Mouse (Mus musculus): ENCODE data around the gene Necab3. TPM values are rescaled to one million over a fixed set of nuclear protein-coding genes. Genes with fewer than 3 reads are reported as not detected.

Gene Necab3
- polyA plus RNA-seq, 1 experiment from 2014 or later: 18.2 TPM

DNA sequence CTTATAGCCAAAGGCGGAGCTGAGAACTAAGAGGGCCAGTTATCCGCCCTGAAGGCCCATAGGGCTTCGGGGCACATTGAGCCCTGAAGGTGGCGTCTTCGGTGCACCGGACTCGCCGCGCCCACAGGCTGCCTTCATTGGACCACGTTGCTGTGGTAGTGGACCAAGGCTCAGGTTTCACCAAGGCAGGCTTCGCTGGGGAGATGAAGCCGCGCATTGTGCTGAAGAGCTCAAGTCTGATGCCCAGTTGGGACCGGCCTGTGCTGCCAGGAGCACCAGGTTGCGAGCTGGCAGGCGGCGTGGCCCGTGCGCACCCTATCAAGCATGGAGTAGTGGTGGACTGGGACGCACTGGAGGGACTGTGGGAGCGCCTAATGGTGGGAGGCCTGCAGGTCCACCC is 6.8 kb downstream of the Necab3 start:
- peaks cover 13% of the 10 kb centered on the region for H3K27me3 ChIP-seq (replicated peaks)
- H3K9me3 ChIP-seq: no peaks in the 10 kb centered on the region
- no peak overlapping the region for H3K9ac ChIP-seq
- no peak overlapping the region for H3K27ac ChIP-seq
- H3K4me2 ChIP-seq (replicated peaks): peak overlapping the region; percentile 37
- no peak overlapping the region for H3K4me3 ChIP-seq
- ATAC-seq (ENCODE audit: low FRiP score, low read depth): peak; percentile 9
- WGBS: 39% methylated on average over 21 of the region's 21 CpGs
- peaks cover 24% of the 10 kb centered on the region for H3K4me1 ChIP-seq
- H3K36me3 ChIP-seq: no peaks in the 10 kb centered on the region

DNA sequence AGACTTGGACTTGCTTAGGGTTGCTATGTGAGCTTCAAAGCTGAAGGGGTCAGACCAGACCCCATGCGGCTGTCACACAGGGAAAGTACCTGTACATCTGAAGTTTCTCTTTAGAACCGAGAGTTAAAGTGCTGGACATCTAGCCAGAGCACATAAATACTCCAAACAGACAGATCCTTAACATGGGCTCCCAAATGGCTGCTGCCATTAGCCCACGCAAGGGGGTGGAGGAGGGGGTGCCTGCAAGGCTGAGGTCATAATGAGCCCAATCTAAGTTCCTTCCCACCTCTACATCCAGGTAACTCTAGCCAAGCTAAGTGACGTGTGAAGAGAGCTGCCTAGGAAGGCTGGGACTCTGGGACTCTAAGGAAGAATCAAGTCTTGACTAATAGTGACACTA is 7.2 kb downstream of the Necab3 start, which contains the start of gene Actl10:
Gene Actl10, plus strand, starts transcription at position 301 of the 400 bp plus-strand sequence.
- Histone ChIP-seq H3K4me2 (replicated peaks) (peak within 1 kb of the TSS; percentile 37), H3K9ac (no peak within 1 kb of the TSS), H3K36me3 (no peaks in the 10 kb centered on the region), H3K27me3 (replicated peaks) (peaks cover 13% of the 10 kb centered on the region), H3K27ac (no peak within 1 kb of the TSS), H3K9me3 (no peaks in the 10 kb centered on the region), H3K4me3 (no peak within 1 kb of the TSS), H3K4me1 (peaks cover 22% of the 10 kb centered on the region)
- ATAC-seq (ENCODE audit: low FRiP score, low read depth): no peak
- 75% methylated on average over 4 of the region's 4 CpGs for WGBS

DNA sequence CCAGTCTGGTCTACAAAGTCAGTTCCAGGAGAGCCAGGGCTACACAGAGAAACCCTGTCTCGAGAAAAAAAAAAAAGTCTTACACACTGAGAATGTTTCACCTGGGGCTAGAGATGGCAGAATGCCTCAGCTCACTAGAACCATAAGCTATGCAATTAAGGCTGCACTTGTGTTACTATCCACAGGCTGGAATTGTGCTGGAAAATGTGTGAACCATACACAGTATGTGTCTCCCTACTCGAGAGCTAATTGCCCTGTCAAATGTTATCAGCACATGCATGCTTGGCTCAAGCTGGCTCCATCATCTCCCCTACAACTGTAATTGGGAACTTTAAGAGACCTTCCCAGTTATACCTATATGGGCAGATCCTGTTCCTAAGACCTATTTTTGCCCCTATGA is 7.8 kb downstream of the Necab3 start:
- 91% methylated on average over 2 of the region's 2 CpGs for WGBS
- Histone ChIP-seq H3K9me3 (no peaks in the 10 kb centered on the region), H3K4me3 (no peak overlapping the region), H3K4me1 (peaks cover 22% of the 10 kb centered on the region), H3K27me3 (replicated peaks) (peaks cover 13% of the 10 kb centered on the region), H3K27ac (no peak overlapping the region), H3K36me3 (no peaks in the 10 kb centered on the region), H3K9ac (no peak overlapping the region), H3K4me2 (replicated peaks) (no peak overlapping the region)
- no peak for ATAC-seq (ENCODE audit: low FRiP score, low read depth)

DNA sequence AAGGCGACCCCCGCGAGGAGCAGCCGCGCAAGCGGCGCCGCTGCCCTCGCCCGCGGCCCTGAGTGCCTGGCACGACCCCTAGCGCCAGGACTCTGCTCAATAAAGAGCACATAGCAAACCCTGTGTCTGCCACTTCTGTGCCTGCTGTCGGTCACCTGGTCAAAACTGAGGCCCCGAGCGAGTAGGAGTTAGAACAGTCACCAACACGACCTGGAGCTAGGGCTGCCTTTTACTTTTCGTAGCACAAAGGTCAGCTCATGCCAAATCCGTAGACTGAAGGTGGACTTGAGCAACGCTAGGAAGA is 8.9 kb downstream of the Necab3 start:
- Histone ChIP-seq H3K4me1 (peaks cover 22% of the 10 kb centered on the region), H3K36me3 (0 out of 2 replicates have a peak, but pooled peaks cover 1% of the 10 kb centered on the region), H3K4me2 (replicated peaks) (peak overlapping the region; percentile 85), H3K9me3 (no peaks in the 10 kb centered on the region), H3K9ac (no peak overlapping the region), H3K4me3 (peak overlapping the region; percentile 34), H3K27me3 (replicated peaks) (peaks cover 13% of the 10 kb centered on the region), H3K27ac (no peak overlapping the region)
- ATAC-seq (ENCODE audit: low FRiP score, low read depth): no peak
- 17% methylated on average over 20 of the region's 20 CpGs for WGBS

DNA sequence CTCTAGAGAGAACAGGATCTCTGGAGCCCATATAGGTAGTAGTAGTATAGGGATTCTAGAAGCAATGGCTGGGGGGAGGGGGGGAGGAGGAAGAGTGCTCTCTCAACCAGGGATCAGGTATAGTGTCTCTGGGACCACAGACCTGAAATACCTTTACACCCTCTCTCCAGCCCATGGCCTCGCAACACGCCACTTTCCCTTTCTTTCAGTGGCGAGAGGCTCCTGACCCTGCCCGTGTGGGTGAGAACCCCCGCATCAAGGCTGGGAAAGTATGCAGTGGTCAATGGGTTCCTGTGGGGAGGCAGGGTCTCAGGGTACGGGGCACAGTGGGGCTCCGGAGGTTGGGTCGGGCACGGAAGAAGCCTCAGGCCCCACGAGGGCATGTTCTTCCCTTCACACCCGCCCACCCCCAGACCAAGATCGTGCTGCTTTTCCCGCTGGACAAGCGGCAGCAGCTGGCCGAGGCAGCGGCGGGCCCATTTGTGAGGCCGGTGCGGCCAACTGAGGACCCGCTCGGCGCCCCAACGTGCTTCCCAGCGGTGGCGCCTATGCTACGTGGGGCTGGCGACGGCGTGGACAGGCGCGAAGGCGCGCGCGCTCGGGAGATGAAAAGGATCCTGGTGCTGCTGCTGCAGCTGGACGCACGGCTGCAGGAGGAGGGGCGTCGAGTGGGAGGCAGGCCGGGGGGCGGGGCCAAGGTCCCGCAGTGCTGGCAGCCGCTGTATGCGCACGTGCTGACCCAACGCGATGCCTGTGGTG is 9.4 kb downstream of the Necab3 start:
- WGBS: 2% methylated on average over 48 of the region's 48 CpGs
- peak; percentile 67 for ATAC-seq (ENCODE audit: low FRiP score, low read depth)
- H3K4me1 ChIP-seq: peaks cover 22% of the 10 kb centered on the region
- peaks cover 13% of the 10 kb centered on the region for H3K27me3 ChIP-seq (replicated peaks)
- H3K9ac ChIP-seq: peak overlapping the region; percentile 65
- H3K4me3 ChIP-seq: peak overlapping the region; percentile 34
- no peaks in the 10 kb centered on the region for H3K9me3 ChIP-seq
- peak overlapping the region; percentile 85 for H3K4me2 ChIP-seq (replicated peaks)
- H3K27ac ChIP-seq: no peak overlapping the region
- 0 out of 2 replicates have a peak, but pooled peaks cover 3% of the 10 kb centered on the region for H3K36me3 ChIP-seq

DNA sequence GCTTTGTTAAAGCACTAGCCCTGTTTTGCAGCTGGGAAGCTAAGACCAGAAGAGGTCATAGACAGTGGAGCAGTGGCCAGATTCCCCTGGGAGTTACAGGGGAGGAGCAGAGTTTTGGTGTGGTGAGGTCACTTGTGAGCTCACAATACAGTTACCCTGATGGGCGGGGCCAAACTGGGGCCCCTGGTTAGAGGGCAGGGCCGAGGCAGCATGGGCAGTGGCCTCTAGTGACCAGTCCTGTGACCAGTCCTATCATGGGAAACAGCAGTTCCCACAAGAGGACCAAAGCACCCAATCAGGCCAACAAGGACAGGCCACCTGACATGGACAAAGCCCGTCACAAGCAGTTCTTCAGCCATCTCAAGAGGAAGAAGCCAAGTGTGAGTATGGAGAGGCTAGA is 10.0 kb downstream of the Necab3 start:
- Histone ChIP-seq H3K4me1 (peaks cover 22% of the 10 kb centered on the region), H3K9ac (no peak overlapping the region), H3K27me3 (replicated peaks) (peaks cover 13% of the 10 kb centered on the region), H3K27ac (no peak overlapping the region), H3K36me3 (0 out of 2 replicates have a peak, but pooled peaks cover 3% of the 10 kb centered on the region), H3K9me3 (no peaks in the 10 kb centered on the region), H3K4me3 (no peak overlapping the region), H3K4me2 (replicated peaks) (peak overlapping the region; percentile 85; the same call in 1 of the 2 replicates)
- peak; percentile 12; the same call in 1 of the 2 replicates for ATAC-seq (ENCODE audit: low FRiP score, low read depth)
- 31% methylated on average over 3 of the region's 3 CpGs for WGBS

DNA sequence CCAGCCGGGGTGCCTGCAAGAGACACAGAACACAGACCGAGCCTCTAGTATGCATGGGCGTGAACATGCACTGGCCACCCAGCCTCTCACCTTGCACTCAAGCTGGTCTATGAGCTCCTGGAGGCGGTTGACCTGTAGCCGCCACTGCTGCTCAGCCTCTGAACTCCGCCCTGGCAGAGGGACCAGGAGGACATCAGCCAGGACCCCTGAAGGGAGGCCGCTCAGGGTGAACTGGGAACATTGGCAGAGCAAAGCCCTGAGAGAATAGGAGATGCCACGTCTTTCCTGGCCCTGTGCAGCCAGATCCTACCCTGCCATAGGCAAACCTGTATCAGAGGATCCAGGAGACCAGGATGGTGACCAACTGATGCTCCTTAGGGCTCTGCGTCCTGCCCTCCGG is 12.0 kb downstream of the Necab3 start, which contains the start of gene 1700003F12Rik:
Gene 1700003F12Rik, plus strand, starts transcription at position 375 of the 400 bp plus-strand sequence.
- H3K9me3 ChIP-seq: no peaks in the 10 kb centered on the region
- no peak for ATAC-seq (ENCODE audit: low FRiP score, low read depth)
- H3K27me3 ChIP-seq (replicated peaks): peaks cover 7% of the 10 kb centered on the region; the same call in 1 of the 2 replicates
- H3K27ac ChIP-seq: no peak within 1 kb of the TSS
- 91% methylated on average over 10 of the region's 10 CpGs for WGBS
- H3K4me3 ChIP-seq: no peak within 1 kb of the TSS
- H3K4me1 ChIP-seq: peaks cover 10% of the 10 kb centered on the region
- H3K36me3 ChIP-seq: 0 out of 2 replicates have a peak, but pooled peaks cover 3% of the 10 kb centered on the region
- no peak within 1 kb of the TSS for H3K9ac ChIP-seq
- H3K4me2 ChIP-seq (replicated peaks): no peak within 1 kb of the TSS

DNA sequence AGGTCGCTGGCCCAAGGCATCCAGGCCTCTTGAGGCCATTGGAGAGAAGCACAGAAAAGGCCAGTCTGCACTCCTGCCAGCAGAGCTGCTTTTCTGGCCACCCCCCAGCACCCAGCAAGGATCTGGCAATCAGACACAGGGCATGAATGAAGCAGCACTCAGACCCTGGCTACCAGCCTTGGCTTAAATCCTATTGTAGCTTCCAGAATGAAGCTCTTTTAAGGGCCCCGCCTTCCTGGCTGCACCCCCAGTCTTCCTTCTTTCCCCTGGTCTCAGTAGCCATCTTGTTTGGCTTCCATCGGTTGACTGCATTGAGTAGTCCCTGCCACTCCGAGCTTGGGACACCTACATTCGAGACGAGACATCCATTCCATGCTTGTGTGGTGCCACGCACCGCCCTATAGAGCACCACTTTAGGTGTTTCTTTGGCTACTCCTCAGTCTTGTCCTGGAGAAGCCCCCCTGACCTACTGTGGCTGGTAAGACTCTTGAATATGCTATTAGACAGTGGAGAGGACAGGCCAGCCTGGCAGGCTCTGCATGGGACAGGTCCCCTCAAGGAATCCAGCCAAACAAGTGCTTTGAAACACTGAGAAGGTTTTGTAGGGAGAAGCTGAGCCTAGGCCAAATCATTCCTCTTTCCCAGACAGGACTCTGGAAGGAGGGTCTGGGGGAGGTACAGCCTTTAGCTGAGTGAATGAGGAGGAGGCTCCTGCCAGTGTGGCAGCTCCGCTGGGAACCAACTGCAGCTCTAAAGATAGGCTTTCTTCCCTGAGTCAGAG is 14.9 kb downstream of the Necab3 start:
- no peaks in the 10 kb centered on the region for H3K27me3 ChIP-seq (replicated peaks)
- H3K4me3 ChIP-seq: no peak overlapping the region
- peaks cover 6% of the 10 kb centered on the region; the same call in 1 of the 2 replicates for H3K4me1 ChIP-seq
- H3K27ac ChIP-seq: no peak overlapping the region
- no peak overlapping the region for H3K4me2 ChIP-seq (replicated peaks)
- 0 out of 2 replicates have a peak, but pooled peaks cover 3% of the 10 kb centered on the region for H3K36me3 ChIP-seq
- H3K9me3 ChIP-seq: no peaks in the 10 kb centered on the region
- H3K9ac ChIP-seq: no peak overlapping the region
- ATAC-seq (ENCODE audit: low FRiP score, low read depth): no peak
- 91% methylated on average over 9 of the region's 9 CpGs for WGBS

DNA sequence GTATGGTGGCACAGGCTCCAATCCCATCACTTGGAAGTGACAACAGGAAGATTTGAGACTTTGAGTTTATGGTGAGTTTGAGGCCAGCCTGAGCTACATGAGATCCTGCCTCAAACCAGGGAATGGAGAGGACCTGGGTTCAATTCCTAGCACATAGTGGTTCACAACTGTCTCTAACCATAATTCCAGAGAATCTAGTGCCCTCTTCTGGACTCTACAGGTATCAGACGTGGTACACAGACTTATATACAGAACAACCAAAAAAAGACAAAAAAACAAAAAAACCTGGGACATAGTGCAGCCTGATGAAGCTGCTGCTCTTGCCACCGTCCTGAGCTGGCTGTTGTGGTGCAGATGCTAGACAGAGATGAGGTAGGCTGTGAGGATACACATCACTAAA is 17.1 kb downstream of the Necab3 start:
- H3K9me3 ChIP-seq: no peaks in the 10 kb centered on the region
- 77% methylated on average over 2 of the region's 2 CpGs for WGBS

DNA sequence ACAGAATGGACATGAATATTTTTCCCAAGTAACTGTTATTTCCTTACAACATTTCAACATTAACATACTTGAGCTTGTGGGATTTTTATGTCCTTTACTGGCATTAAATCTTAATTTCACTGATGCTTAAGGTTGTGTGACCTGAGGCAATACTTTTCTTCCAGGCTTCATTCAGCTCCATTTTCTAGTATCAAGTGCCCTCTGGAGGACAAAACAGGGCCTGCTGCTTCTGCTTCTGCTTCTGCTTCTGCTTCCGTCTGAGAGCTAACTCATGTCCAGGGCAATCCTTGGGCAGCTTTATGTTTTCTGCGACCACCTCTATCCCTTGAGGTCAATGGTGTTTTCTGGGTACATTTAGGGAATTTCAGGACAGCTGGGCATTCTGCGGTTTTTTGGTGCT is 19.0 kb downstream of the Necab3 start:
- Histone ChIP-seq H3K9ac (no peak overlapping the region), H3K27me3 (replicated peaks) (no peaks in the 10 kb centered on the region), H3K4me3 (no peak overlapping the region), H3K36me3 (peaks cover 27% of the 10 kb centered on the region), H3K4me2 (replicated peaks) (no peak overlapping the region), H3K27ac (no peak overlapping the region), H3K9me3 (no peaks in the 10 kb centered on the region), H3K4me1 (peaks cover 20% of the 10 kb centered on the region; the same call in 1 of the 2 replicates)
- ATAC-seq (ENCODE audit: low FRiP score, low read depth): no peak
- WGBS: 73% methylated on average over 3 of the region's 3 CpGs

More for the DNA sequence above, 17.1 kb downstream of the Necab3 start:
- Histone ChIP-seq H3K9ac (no peak overlapping the region), H3K36me3 (peaks cover 13% of the 10 kb centered on the region; the same call in 1 of the 2 replicates), H3K27me3 (replicated peaks) (no peaks in the 10 kb centered on the region), H3K4me2 (replicated peaks) (no peak overlapping the region), H3K4me1 (peaks cover 20% of the 10 kb centered on the region; the same call in 1 of the 2 replicates), H3K4me3 (no peak overlapping the region), H3K27ac (no peak overlapping the region)
- ATAC-seq (ENCODE audit: low FRiP score, low read depth): no peak

DNA sequence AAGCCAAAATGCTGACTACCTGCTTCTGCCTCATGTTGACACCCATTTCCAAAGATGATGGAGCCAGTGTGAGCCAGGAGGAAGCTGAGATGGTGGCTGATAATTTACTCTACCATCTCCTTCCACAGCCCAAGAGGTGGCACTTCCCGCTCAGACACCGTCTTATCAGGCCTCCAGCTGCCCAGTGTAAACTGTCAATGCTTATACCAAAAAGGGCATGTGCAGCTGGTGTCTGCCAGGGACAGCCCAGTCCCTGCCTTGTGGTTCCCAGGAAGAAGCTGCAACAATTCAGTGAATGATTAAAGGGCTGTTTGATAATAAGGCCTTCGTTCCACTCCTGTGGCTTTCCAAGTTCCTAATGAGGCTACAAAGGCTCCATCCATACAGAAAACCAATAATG is 20.0 kb downstream of the Necab3 start:
- Histone ChIP-seq H3K4me2 (replicated peaks) (no peak overlapping the region), H3K9me3 (no peaks in the 10 kb centered on the region), H3K27me3 (replicated peaks) (no peaks in the 10 kb centered on the region), H3K9ac (no peak overlapping the region), H3K27ac (no peak overlapping the region), H3K4me3 (no peak overlapping the region), H3K36me3 (peaks cover 35% of the 10 kb centered on the region), H3K4me1 (peaks cover 20% of the 10 kb centered on the region; the same call in 1 of the 2 replicates)
- peak; percentile 52 for ATAC-seq (ENCODE audit: low FRiP score, low read depth)
- 51% methylated on average over 3 of the region's 3 CpGs for WGBS

DNA sequence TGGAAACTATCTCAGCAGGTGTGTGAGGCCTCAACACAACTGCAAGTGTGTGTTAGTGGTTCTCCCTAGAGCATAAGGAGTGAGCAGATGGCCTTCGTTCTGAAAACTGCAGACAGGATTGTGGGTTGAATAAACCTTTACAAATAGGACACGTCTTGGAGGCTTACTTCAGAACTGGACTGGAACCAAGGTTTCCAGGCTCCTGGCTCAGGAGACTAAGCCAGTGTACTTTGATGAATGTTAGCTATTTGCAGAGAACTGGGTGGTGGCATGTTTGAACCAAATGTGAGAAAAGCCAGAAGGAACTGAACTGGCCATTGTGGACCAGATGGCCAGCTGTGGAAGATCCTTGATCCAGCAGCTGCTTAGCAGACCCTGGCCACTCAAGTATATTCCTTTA is 20.4 kb downstream of the Necab3 start:
- Histone ChIP-seq H3K4me1 (peaks cover 20% of the 10 kb centered on the region; the same call in 1 of the 2 replicates), H3K4me3 (no peak overlapping the region), H3K4me2 (replicated peaks) (no peak overlapping the region), H3K27me3 (replicated peaks) (no peaks in the 10 kb centered on the region), H3K9me3 (no peaks in the 10 kb centered on the region), H3K27ac (no peak overlapping the region), H3K36me3 (peaks cover 37% of the 10 kb centered on the region), H3K9ac (no peak overlapping the region)
- 67% methylated on average over 2 of the region's 2 CpGs for whole genome bisulfite sequencing
- ATAC-seq (ENCODE audit: low FRiP score, low read depth): 0 out of 2 replicates have a peak, but pooled peaks have one; percentile 25
